Mouse (Mus musculus) large intestine, adult 2 months (tissue): ENCODE measurements at regions not wholly inside any gene's neighbourhood (a gene's known extent, or its start where the extent isn't known, plus 50 kb on each side); places are given as distances from the start of the nearest gene placed in this dataset.

Source experiments
- DNase-seq: peaks from one replicate; pipeline ENCODE4 v3.0.0-alpha.2; 2012; ENCODE audit warnings: low read depth, low spot score
- WGBS: fragments of 180-500 bp; shearing (Covaris S2); methylation state at CpG from one replicate; pipeline ENCODE4 v1.1.7; 2018; 5-methylcytosine and 5-hydroxymethylcytosine counted together

GRCm38 (mm10) chr4:125282154-125282973, 154.7 kb upstream of the Zc3h12a start:
- WGBS = 15% methylated on average over 21 of the region's 21 CpGs
- DNase-seq = no peak

- 14% methylated on average over 7 of the region's 7 CpGs for WGBS
Measured at GRCm38 (mm10) chr4:125279165-125279564, 151.5 kb upstream of the Zc3h12a start.

GRCm38 (mm10) chr4:125276861-125277260, 149.2 kb upstream of the Zc3h12a start:
- DNase-seq = no peak
- 60% methylated on average over 6 of the region's 6 CpGs for WGBS

More at GRCm38 (mm10) chr4:125279165-125279564, 151.5 kb upstream of the Zc3h12a start:
- DNase-seq = no peak

- WGBS = 3% methylated on average over 13 of the region's 13 CpGs
- DNase-seq = no peak
Measured at GRCm38 (mm10) chr4:125275259-125275658, 147.6 kb upstream of the Zc3h12a start.

- 74% methylated on average over 14 of the region's 14 CpGs for WGBS
- no peak for DNase-seq
Measured at GRCm38 (mm10) chr4:125270951-125271350, 143.3 kb upstream of the Zc3h12a start.

- WGBS = 77% methylated on average over 1 of the region's 1 CpGs
- DNase-seq = no peak
Measured at GRCm38 (mm10) chr4:125266212-125266611, 138.6 kb upstream of the Zc3h12a start.

- WGBS = 18% methylated on average over 5 of the region's 5 CpGs
- no peak for DNase-seq
Measured at GRCm38 (mm10) chr4:125265575-125265974, 137.9 kb upstream of the Zc3h12a start.

- 40% methylated on average over 7 of the region's 7 CpGs for WGBS
- no peak for DNase-seq
Measured at GRCm38 (mm10) chr4:125265065-125265464, 137.4 kb upstream of the Zc3h12a start.

- no peak for DNase-seq
- WGBS = 72% methylated on average over 8 of the region's 8 CpGs
Measured at GRCm38 (mm10) chr4:125261547-125261946, 133.9 kb upstream of the Zc3h12a start.

- WGBS = 37% methylated on average over 10 of the region's 10 CpGs
- no peak for DNase-seq
Measured at GRCm38 (mm10) chr4:125259306-125259705, 131.7 kb upstream of the Zc3h12a start.

GRCm38 (mm10) chr4:125257916-125258315, 130.3 kb upstream of the Zc3h12a start:
- 60% methylated on average over 6 of the region's 6 CpGs for WGBS
- DNase-seq = no peak

GRCm38 (mm10) chr4:125253161-125253560, 125.5 kb upstream of the Zc3h12a start:
- 73% methylated on average over 3 of the region's 3 CpGs for WGBS
- no peak for DNase-seq

GRCm38 (mm10) chr4:125252228-125252627, 124.6 kb upstream of the Zc3h12a start:
- WGBS = 68% methylated on average over 8 of the region's 8 CpGs
- DNase-seq = no peak

- DNase-seq = no peak
- WGBS = 66% methylated on average over 7 of the region's 7 CpGs
Measured at GRCm38 (mm10) chr4:125249061-125249460, 121.4 kb upstream of the Zc3h12a start.

GRCm38 (mm10) chr4:125246171-125246570, 118.5 kb upstream of the Zc3h12a start:
- WGBS = 14% methylated on average over 5 of the region's 5 CpGs
- DNase-seq = no peak

- no peak for DNase-seq
- WGBS = 66% methylated on average over 1 of the region's 1 CpGs
Measured at GRCm38 (mm10) chr4:125242512-125242911, 114.9 kb upstream of the Zc3h12a start.

GRCm38 (mm10) chr4:125241577-125242262, 114.1 kb upstream of the Zc3h12a start:
- DNase-seq = no peak
- 31% methylated on average over 7 of the region's 7 CpGs for WGBS

- 38% methylated on average over 12 of the region's 12 CpGs for WGBS
- no peak for DNase-seq
Measured at GRCm38 (mm10) chr4:125231711-125232260, 104.1 kb upstream of the Zc3h12a start.

GRCm38 (mm10) chr4:125227194-125227593, 99.6 kb upstream of the Zc3h12a start:
- DNase-seq = no peak
- WGBS = 91% methylated on average over 6 of the region's 6 CpGs

- 25% methylated on average over 6 of the region's 6 CpGs for WGBS
- DNase-seq = no peak
Measured at GRCm38 (mm10) chr4:125222922-125223321, 95.3 kb upstream of the Zc3h12a start.

GRCm38 (mm10) chr4:125220314-125220713, 92.7 kb upstream of the Zc3h12a start:
- 29% methylated on average over 7 of the region's 7 CpGs for WGBS
- DNase-seq = no peak
